Mouse (Mus musculus) lung, postnatal 0 days (tissue): Measurements from ENCODE around the gene Carnmt1.

Source experiments
- CTCF ChIP-seq: IDR thresholded peaks from 2 replicates; pipeline ENCODE4 v1.5.1; 2016; ENCODE audit warnings: antibody characterized with exemption, mild to moderate bottlenecking
- EP300 ChIP-seq: IDR thresholded peaks from 2 replicates; pipeline ENCODE4 v1.6.1; 2016; ENCODE audit warnings: antibody characterized with exemption, mild to moderate bottlenecking, control low read depth

- TF ChIP-seq CTCF (peak; percentile 85), EP300 (no peak)
Measured at GRCm38 (mm10) chr19:18716374-18716773, 45.8 kb downstream of the Carnmt1 start.
